Mouse (Mus musculus) liver, adult (tissue): Measurements from ENCODE around the gene Fam214a.

Experiments
- GATA4 ChIP-seq: IDR thresholded peaks from 2 replicates; pipeline ENCODE4 v1.6.1; 2014; ENCODE audit warnings: mild to moderate bottlenecking, low read length; ENCODE audit not compliant: insufficient replicate concordance

Fam214a gene

DNA sequence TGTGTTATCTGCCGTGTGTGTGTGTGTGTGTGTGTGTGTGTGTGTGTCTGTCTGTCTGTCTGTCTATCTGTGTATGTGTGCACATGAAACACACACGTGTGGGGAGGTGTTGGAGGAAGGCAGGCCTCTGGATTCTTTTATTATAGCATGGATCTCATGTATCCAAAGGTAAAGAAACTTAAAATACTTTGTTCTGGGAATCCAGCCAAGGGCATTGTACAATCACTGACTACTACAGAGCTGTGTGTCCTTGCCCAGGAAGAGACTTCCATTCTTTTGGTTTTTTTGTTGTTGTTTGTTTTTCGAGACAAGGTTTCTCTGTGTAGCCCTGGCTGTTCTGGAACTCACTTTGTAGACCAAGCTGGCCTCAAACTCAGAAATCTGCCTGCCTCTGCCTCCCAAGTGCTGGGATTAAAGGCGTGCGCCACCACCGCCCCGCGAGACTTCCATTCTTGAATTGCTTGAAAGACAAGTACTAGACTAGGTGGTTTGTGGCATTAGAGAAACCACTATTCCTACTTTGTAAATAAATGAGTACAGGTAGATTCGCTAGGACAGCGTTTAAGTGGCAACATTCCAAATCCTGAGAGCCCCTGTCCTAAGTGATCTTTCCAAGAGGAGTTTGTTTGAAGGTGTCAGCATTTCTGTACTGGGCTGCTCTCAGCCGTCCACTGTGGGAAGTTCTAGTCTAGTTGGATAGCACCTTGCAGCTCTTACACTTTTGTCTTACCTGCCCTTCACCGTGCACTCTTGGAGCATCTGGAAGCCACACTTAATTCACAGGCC lies 18.7 kb downstream of the Fam214a start:
- no peak for TF ChIP-seq GATA4

DNA sequence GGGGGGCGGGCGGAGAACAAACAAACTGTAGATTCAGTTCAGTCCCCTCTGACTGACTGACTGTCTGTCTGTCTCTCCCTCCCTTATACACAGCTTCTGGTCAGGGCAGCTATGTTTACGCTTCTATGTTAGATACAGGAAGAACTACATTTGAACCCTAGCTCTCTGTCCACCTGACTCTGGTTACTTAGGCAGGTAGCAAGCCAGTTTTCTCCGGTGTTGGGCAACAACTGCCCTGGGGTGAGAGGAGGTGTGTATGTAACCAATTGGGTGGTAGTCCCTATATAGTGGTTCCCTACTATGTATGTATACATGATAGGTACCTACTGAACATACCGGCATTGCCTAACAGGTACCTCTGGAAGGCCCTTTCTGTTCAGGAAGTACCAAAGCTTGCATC lies 20.1 kb downstream of the Fam214a start:
- TF ChIP-seq GATA4: no peak

DNA sequence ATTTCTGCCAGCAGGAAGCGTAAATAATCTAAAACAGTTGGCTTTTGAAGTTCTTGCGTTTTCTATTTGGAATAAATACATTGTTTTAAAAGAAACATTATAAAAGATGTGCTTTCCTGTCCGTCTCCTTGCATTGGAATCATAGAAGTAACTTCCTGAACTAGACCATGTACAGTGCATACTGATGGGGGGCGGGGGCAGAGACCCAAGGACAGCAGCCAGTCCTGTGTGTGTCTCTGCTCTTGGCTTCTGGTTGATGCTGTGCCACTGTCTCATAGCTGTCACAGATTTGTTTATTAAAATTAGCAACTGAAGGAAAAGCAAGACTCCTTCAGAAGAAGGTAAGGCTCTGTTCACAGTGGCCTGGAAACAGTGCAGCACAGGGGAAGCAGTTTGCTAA lies 20.5 kb downstream of the Fam214a start:
- TF ChIP-seq GATA4: no peak

DNA sequence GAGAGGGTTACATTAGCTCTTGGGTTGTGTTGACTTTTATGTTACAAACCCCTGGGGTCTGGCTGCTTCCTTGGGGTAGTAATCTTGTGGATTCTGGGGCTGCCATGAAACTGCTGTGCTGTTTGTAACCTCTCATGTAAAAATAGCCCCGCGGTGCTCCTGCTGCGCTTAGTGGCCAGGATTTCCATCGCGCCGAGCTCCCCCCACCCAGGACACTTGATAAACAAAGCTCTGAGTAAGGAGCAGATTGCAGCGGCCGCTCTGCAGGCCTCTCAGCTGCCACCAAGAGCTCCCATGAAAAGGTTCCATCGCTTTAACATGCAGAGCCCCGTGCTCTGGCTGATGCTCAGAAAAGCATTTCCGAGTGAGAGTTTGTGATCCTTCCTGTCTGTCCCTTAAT lies 22.1 kb downstream of the Fam214a start:
- TF ChIP-seq GATA4: no peak

DNA sequence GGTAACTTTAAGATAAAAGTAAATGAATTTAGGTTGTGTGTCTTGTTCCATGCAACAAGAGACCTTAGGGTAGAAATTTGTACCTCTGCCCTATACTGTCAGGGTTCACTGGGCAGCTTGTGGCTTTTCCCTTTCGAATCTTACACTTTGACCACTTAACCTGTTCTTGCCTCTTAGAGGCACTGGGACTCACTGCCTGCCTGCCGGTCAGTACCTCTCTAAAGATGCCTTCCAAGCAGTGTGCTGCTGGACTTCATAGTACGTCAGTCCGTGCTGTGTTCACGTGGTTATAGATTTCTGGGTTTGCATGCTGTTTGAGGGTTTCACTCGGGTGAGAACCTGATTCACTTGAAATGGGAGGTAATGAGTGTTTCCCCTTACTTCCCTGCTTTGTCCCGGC lies 22.7 kb downstream of the Fam214a start:
- no peak for TF ChIP-seq GATA4

DNA sequence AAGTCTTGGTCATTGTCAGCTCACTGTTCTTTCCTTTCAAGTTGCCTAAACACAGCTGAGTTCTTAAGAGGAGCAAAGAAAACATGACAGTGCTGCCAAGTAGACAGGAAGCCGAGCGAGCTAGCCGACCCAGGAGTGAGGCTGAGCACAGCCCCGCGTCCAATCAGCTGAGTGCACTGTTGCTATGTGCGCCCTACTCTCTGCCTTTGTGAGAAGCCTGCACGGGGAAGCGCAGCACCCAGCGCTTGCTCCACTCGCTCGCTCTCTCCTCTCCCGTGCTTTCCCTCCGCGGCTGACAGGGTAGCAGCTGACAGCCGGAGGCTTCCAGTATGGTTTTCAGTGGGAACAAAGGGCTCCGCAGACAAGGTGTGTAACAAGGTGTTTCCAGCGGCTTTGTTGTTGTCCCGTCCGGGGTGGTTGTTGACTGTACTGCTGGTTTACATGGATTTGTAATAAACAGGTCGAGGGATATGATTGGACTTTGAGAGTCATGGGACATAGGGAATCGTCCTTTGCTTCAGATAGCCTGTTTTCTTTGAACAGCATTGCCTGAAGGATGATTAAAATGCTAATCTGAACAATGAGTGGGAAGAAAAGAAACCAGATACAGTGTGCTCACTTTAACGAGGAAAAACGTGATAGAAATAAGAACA lies 23.4 kb downstream of the Fam214a start:
- no peak; the same call in 1 of the 2 replicates for TF ChIP-seq GATA4

DNA sequence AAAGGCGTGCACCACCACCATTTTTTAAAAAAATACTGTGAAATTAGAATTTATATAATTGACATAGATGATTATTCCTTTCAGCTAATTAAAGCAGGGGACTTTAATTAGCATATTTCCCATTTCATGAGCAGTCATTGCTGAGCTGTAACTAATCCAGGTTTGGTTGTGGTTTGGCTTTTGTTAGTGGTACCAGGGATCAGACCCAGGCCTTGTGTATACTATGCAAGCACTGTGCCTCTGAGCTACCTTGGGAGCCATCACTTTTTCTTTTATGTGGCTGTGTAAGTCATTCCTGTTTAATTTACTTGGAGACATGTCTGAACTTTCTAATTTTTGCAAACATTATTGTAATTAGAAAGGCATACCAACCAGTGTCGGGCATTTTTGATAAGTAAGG lies 24.6 kb downstream of the Fam214a start:
- no peak for TF ChIP-seq GATA4

DNA sequence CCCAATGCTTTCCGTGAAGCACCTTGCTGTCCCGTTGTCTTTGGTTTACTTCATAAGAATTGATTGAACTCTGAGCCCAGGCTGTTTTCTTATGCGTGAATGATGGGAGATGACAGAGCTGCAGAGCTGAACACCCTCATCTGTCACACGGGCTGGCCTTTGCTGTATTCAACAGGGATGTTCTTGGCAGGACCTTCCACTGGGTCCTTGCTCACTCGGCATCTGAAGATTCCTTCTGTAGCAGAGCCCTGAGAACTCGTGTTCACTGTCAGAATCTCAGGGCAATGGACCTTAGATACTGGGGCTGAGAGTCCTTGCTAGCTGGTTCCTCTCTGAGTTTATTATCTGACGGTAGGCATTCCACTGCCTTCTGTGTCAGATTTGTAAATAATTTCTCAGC lies 25.3 kb downstream of the Fam214a start:
- no peak for TF ChIP-seq GATA4

DNA sequence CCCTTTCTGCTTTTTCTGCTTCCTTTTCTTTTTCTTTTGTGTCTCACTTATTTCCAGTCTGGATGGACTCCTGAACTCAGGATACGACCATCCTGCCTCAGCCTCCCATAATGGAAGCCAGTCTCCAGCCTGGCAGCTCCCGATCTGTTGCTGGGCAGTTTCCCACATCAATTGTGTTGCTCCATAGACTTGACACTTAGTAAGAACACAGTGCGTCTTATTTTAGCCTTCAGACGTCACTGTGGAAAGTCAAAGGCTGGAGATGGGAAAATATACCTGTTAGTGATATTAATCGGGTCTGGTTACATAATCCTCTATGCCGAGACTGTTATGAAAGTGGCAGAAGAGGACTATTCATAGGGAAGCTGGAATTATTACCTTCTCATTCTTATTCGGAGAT lies 26.2 kb downstream of the Fam214a start:
- no peak for TF ChIP-seq GATA4

DNA sequence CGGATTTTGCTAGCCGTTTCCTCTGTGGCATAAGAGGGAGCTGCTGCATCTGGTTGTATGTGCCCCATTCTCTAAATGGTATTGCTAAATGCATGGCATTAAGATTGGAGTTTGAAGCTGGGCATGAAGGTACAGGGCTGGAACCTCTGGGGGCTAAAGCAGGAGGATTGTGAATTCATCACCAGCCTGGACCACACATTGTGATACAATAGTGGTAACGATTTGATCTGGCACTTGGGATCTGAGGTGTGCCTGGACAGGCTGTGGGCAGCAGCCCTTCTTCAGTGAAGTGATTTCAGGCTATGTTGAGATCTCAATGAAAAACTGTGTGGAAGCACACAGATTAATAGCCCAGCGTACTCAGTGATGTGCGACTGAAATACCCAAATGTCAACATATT lies 26.7 kb downstream of the Fam214a start:
- TF ChIP-seq GATA4: no peak

DNA sequence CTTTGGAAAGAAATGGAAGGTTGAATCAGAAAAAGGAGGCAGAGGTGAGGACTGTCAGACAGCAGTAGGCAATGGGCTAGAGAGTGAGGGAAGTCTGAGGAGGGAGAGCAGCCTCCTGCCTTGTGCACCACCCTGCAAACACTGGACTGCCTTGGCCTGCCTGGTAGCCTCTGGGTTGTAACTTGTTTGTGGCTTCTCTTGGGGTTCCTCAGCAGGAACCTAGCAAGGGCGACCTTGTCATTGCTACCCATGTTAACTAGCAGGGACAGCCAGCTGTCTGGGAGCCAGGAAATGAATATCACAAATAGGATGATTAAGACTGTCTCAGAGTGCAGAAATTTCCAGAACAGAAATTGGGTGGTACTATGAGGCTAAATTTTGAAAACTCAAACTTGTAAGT lies 27.2 kb downstream of the Fam214a start:
- TF ChIP-seq GATA4: no peak

DNA sequence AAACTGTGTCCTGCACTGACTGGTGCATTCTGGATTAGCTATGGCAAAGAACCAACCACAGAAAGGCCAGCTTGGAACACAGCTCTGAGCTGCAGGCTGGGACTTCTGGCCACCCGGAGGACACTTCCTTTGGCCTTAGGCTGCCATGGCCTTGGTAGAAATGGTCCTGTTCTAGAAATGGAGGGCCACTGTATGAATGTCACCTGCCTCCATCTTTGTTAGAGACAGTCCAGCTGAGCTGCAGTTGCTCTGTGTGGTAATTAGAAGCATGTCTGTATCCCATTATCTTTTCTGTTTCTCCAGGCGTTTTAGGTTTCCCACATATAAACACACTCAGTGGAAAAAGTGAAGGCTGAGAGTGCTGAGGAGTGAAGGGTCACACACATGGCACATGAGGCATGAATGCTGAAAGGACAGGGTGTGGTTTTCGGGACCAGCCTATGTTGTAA lies 29.0 kb downstream of the Fam214a start:
- TF ChIP-seq GATA4: no peak

DNA sequence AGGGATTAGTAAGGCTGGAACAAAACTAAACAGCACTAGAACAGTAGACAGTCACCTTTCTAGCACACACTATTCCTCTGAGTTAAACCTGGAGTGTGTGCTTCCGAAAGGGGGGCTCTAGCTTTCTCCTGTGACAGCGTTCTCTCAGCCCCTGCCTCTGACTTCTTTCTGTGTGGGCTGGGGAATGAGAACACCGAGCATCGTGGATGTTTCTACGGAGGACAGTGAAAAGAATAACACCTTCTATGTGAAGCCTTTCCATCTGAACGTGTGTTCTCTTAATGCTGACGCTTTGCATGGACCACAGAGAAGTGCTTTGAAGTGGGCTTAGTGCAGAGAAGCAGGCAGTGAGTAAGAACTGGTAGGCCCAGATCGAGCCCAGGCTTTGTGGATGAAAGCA lies 29.5 kb downstream of the Fam214a start:
- TF ChIP-seq GATA4: no peak

DNA sequence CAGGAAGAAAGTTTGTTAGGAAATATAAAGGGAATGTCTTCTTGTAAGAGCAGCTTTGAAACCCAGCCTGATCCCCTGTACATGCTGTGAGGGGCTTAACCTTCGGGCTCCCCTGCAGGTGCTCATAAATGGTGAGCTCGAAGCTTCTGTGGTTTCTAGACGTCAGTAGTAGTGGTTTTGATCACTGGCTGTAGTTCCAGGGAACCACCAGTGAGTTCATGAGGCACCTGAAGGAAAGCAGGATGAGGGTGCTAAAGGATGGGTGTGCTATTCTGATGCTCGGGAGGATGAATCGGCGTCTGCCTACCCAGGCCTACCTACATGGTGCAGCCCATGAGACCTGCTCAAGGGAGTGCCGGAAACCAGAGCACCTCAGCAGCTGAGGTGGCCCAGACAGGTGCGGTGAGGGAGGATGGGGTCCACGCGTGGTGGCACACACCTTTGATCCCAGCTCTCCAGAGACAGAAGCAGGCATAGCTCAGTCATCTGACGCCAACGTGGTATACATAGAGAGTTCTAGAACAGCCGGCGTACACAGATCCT lies 32.6 kb downstream of the Fam214a start:
- TF ChIP-seq GATA4: no peak

DNA sequence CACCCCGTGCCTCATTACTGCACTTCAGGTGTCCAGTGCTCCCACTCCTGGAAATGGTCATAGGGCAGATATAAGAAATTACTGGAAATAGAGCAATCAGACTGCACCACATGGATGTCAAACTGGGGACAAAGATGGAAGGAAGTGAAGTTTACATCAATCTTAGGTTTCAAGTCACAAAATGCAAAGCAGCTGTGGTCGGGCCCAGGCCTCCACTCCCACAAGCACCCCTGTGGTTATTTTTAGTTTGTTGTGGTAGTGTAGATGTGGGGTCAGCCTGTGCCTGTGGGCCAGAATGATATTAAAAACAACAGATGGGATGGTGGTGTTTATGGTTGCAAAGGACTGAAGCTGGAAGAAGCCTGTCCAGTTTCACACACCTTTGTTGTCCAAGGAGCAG lies 33.1 kb downstream of the Fam214a start:
- TF ChIP-seq GATA4: no peak

DNA sequence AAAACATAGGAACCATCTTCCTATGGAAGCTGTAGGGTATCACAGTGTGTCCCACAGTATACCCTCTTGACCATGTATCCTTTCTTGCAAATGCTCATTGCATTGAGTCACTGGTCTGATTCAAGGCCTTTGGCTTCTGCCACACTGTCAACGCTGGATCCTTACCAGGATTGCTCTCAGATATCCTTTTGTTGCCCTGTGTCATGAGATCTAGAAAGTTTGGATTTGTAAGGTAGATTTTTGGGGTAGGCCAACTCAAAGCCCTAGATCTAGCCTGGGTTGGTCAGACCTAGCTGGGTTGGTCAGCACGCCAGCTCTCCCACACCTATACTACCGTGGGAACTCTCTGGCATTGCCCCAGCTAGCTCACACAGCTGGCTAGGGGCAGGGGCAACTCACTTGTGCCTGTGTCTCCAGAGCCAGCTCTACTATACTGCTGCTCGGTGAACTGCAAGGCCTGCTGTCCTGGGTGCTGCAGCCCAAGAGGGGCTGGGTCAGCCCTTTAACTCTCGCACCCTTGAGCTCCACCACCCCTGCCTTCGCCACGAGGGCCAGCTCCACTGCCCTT lies 36.3 kb downstream of the Fam214a start:
- TF ChIP-seq GATA4: no peak
